Mouse (Mus musculus) stomach, embryonic 16.5 days (tissue): ENCODE measurements around the gene Lsg1. TPM values are rescaled to one million over a fixed set of nuclear protein-coding genes. Genes with fewer than 3 reads are reported as not detected.
A peak's percentile ranks its signal among the peaks of the same experiment; 100 is the strongest.

ENCODE experiments used
- ATAC-seq: fragments of 200-750 bp; cut with Nextera tagmentation; 2 replicates; pipeline ENCODE4 v1.8.0; 2017; ENCODE audit warnings: moderate number of reproducible peaks, moderate TSS enrichment; ENCODE audit not compliant: insufficient read depth, low FRiP score
- H3K27ac ChIP-seq: fragments of 300-500 bp; sonication (generic); 2 replicates; pipeline ENCODE4 v1.5.1; 2014; ENCODE audit warnings: low read length
- H3K27me3 ChIP-seq: fragments of 300-500 bp; sonication (generic); 2 replicates; pipeline ENCODE4 v1.6.1; 2014; ENCODE audit warnings: low read length, control low read depth, mixed read lengths; ENCODE audit not compliant: control insufficient read depth, insufficient read depth
- H3K36me3 ChIP-seq: fragments of 300-500 bp; sonication (generic); 2 replicates; pipeline ENCODE4 v1.6.1; 2014; ENCODE audit warnings: low read length; ENCODE audit not compliant: control insufficient read depth, insufficient read depth
- H3K4me1 ChIP-seq: fragments of 300-500 bp; sonication (generic); 2 replicates; pipeline ENCODE4 v1.6.1; 2014; ENCODE audit warnings: low read length, control low read depth, mixed read lengths; ENCODE audit not compliant: control insufficient read depth, insufficient read depth
- H3K4me2 ChIP-seq: fragments of 300-500 bp; sonication (generic); 2 replicates; pipeline ENCODE4 v1.6.1; 2014; ENCODE audit warnings: low read depth, low read length, mixed read lengths
- H3K4me3 ChIP-seq: fragments of 300-500 bp; sonication (generic); replicated peaks from 2 replicates; pipeline ENCODE4 v1.5.1; 2014; ENCODE audit warnings: mild to moderate bottlenecking, low read length
- H3K9ac ChIP-seq: fragments of 300-500 bp; sonication (generic); 2 replicates; pipeline ENCODE4 v1.6.1; 2014; ENCODE audit warnings: low read length
- H3K9me3 ChIP-seq: fragments of 300-500 bp; sonication (generic); replicated peaks from 2 replicates; pipeline ENCODE4 v1.6.1; 2016; ENCODE audit warnings: low read length, control low read depth; ENCODE audit not compliant: control insufficient read depth
- WGBS: fragments of 180-500 bp; shearing (Covaris S2); extraction: QIAGEN DNeasy Blood & Tissue Kit; methylation state at CpG from one replicate; pipeline ENCODE4 v1.1.7; 2014; 5-methylcytosine and 5-hydroxymethylcytosine counted together
- polyA plus RNA-seq: library from polyadenylated mRNA; unstranded; fragments of >200 nt; fragmentation: Nextera tagmentation; extraction: Ambion mirVana; gene quantifications from 2 replicates; pipeline ENCODE4 v1.2.1, GENCODE M21; 2015

Gene Lsg1
- polyA plus RNA-seq, 1 experiment from 2014 or later = 51.6 TPM

DNA sequence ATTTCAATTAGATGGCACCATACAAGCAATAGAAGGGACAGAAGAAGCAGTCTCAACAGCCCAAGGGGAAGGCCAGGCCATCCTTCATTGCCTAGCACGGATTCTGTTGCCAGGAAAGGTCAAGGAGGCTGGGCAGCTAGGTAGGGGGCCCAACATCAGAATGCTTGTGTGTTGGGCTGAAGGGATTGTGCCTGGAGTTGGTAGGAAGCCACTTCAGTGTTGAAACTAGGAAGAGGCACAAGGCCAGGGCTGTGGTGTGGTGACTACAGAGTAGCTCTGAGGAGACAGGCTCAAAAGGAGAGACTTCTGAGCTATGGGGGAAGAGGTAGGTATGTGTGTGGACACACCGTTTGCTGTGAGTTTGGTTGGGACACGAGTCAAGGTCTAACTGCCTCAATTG is 8.0 kb upstream of the Lsg1 start:
- Histone ChIP-seq H3K4me2 (no peak overlapping the region), H3K9ac (no peak overlapping the region), H3K27me3 (no peaks in the 10 kb centered on the region), H3K9me3 (no peaks in the 10 kb centered on the region), H3K36me3 (no peaks in the 10 kb centered on the region), H3K4me3 (no peak overlapping the region), H3K27ac (no peak overlapping the region), H3K4me1 (peaks cover 11% of the 10 kb centered on the region)
- ATAC-seq = no peak
- 49% methylated on average over 3 of the region's 3 CpGs for WGBS

DNA sequence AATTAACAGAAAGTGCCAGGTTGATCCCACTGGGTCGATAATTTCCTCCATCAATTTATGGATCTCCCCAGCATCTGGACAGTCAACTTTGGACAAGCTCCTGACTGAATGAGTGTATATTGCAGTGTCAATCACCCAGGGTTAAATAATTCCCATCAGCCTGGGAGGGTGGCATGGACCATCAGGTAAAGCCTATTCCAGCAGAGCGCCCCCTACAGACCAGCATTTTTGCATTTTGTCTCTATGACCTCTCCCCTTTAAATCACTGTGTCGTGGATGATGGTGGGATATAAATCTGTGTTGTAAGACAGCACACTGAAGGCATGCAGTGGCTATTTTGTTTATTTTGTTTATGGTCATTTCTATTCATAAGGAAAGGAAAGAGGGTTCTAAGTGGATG is 4.6 kb upstream of the Lsg1 start:
- H3K36me3 ChIP-seq = no peaks in the 10 kb centered on the region
- no peak overlapping the region for H3K4me2 ChIP-seq
- WGBS = 45% methylated on average over 3 of the region's 3 CpGs

GRCm38 (mm10) chr16:30590264-30591209 is 3.1 kb upstream of the Lsg1 start:
- WGBS = 24% methylated on average over 7 of the region's 7 CpGs
- H3K4me3 ChIP-seq = no peak overlapping the region
- H3K36me3 ChIP-seq = no peaks in the 10 kb centered on the region
- no peak overlapping the region for H3K4me2 ChIP-seq
- no peak overlapping the region; the same call in 1 of the 2 replicates for H3K27ac ChIP-seq
- H3K9me3 ChIP-seq = no peaks in the 10 kb centered on the region
- ATAC-seq = no peak
- H3K4me1 ChIP-seq = 0 out of 2 replicates have a peak, but pooled peaks cover 10% of the 10 kb centered on the region
- H3K27me3 ChIP-seq = no peaks in the 10 kb centered on the region
- no peak overlapping the region for H3K9ac ChIP-seq

More for the DNA sequence above, 4.6 kb upstream of the Lsg1 start:
- peaks cover 7% of the 10 kb centered on the region; the same call in 1 of the 2 replicates for H3K4me1 ChIP-seq
- no peak for ATAC-seq
- H3K27me3 ChIP-seq = no peaks in the 10 kb centered on the region
- H3K4me3 ChIP-seq = no peak overlapping the region
- no peak overlapping the region for H3K27ac ChIP-seq
- no peaks in the 10 kb centered on the region for H3K9me3 ChIP-seq
- H3K9ac ChIP-seq = no peak overlapping the region

GRCm38 (mm10) chr16:30586935-30587493 is 378 bp downstream of the Lsg1 start:
- Histone ChIP-seq H3K27me3 (no peaks in the 10 kb centered on the region), H3K27ac (peak overlapping the region; percentile 51), H3K4me3 (peak overlapping the region; percentile 96), H3K9ac (peak overlapping the region; percentile 90), H3K36me3 (peaks cover 12% of the 10 kb centered on the region), H3K4me2 (peak overlapping the region; percentile 92), H3K9me3 (no peaks in the 10 kb centered on the region), H3K4me1 (0 out of 2 replicates have a peak, but pooled peaks cover 10% of the 10 kb centered on the region)
- 1% methylated on average over 19 of the region's 19 CpGs for WGBS
- no peak for ATAC-seq

DNA sequence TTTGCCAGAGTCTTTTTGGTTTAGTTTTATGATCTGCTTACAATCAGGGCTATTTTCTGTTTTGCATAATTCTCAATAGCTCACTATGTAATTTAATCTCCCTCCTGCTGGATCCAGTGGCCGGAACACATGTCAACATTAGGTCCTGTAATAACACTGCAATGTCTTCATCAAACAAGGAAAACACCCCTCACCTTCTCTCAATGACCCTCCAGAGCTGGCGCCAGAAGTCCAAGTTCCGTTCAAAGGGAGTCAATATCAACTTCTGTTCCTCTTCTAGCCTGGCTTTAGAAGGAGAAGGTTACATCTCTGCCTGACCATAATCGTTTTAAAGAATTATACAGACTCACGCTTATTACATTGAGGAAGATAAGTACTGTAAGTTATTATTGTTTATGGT is 6.6 kb downstream of the Lsg1 start:
- Histone ChIP-seq H3K9me3 (no peaks in the 10 kb centered on the region), H3K36me3 (peaks cover 29% of the 10 kb centered on the region), H3K4me2 (no peak overlapping the region), H3K4me1 (no peaks in the 10 kb centered on the region), H3K27me3 (no peaks in the 10 kb centered on the region), H3K27ac (no peak overlapping the region), H3K9ac (no peak overlapping the region), H3K4me3 (no peak overlapping the region)
- 90% methylated on average over 5 of the region's 5 CpGs for WGBS
- ATAC-seq = no peak

- H3K4me3 ChIP-seq = no peak overlapping the region
- peaks cover 25% of the 10 kb centered on the region for H3K36me3 ChIP-seq
- no peak for ATAC-seq
- 78% methylated on average over 1 of the region's 1 CpGs for WGBS
- no peaks in the 10 kb centered on the region for H3K27me3 ChIP-seq
- H3K9ac ChIP-seq = no peak overlapping the region
- no peaks in the 10 kb centered on the region for H3K9me3 ChIP-seq
- H3K4me2 ChIP-seq = no peak overlapping the region
- H3K27ac ChIP-seq = no peak overlapping the region
- no peaks in the 10 kb centered on the region for H3K4me1 ChIP-seq
Observed at GRCm38 (mm10) chr16:30576392-30576791, 11.0 kb downstream of the Lsg1 start.

DNA sequence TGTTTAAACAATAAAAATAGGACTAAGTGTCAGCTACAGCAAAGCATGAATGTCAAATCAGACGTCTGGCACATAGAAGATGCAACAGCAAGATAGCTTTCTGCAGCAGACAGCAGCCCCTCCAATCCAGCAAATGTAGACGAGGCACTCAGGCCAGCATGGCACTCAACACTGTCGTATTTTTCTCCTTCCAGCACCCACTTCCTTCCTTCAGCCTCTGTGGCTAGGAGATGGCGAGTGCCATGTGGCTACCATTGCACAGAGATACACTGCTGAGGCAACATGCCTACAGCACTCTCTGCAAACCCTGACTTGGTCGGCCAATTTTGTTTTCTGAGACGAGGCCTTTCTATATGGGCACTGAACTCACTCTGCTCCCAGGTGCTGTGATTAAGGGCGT is 11.6 kb downstream of the Lsg1 start:
- Histone ChIP-seq H3K4me3 (no peak overlapping the region), H3K9me3 (no peaks in the 10 kb centered on the region), H3K27ac (no peak overlapping the region), H3K4me1 (no peaks in the 10 kb centered on the region), H3K4me2 (no peak overlapping the region), H3K27me3 (no peaks in the 10 kb centered on the region), H3K36me3 (peaks cover 27% of the 10 kb centered on the region), H3K9ac (no peak overlapping the region)
- 88% methylated on average over 7 of the region's 7 CpGs for WGBS
- no peak for ATAC-seq

DNA sequence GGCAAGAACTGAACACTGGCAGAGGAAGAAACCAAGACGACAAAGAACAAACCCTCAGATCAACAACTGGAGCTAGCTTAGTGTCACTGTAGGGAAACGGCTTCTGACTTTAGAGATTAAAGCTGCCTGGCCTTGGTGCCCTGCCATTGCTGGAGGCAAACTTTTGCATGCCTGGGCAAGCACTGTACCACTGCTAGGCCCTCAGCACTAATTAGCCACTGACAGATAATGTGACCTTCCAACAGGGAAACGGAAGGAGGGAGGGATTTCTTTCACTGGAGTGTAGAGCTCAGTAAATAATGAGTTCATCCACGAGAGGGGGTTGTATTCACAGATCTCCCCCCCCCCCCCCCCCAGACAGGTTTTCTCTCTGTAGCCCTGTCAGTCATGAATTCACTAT is 15.2 kb downstream of the Lsg1 start:
- Histone ChIP-seq H3K27me3 (no peaks in the 10 kb centered on the region), H3K9me3 (no peaks in the 10 kb centered on the region), H3K9ac (no peak overlapping the region), H3K4me2 (no peak overlapping the region), H3K4me1 (no peaks in the 10 kb centered on the region), H3K27ac (no peak overlapping the region), H3K36me3 (peaks cover 42% of the 10 kb centered on the region), H3K4me3 (no peak overlapping the region)
- ATAC-seq = no peak
- WGBS = 54% methylated on average over 4 of the region's 4 CpGs

GRCm38 (mm10) chr16:30571378-30571777 is 16.0 kb downstream of the Lsg1 start:
- H3K27me3 ChIP-seq = no peaks in the 10 kb centered on the region
- H3K36me3 ChIP-seq = peaks cover 48% of the 10 kb centered on the region
- H3K9ac ChIP-seq = no peak overlapping the region
- H3K4me2 ChIP-seq = no peak overlapping the region
- H3K4me3 ChIP-seq = no peak overlapping the region
- no peak overlapping the region for H3K27ac ChIP-seq
- WGBS = 96% methylated on average over 5 of the region's 5 CpGs
- no peak for ATAC-seq
- no peaks in the 10 kb centered on the region for H3K9me3 ChIP-seq
- no peaks in the 10 kb centered on the region for H3K4me1 ChIP-seq
